Mouse (Mus musculus): ENCODE measurements around the gene Gtf2ird2. TPM values are rescaled to one million over a fixed set of nuclear protein-coding genes. Genes with fewer than 3 reads are reported as not detected.

The Gtf2ird2 gene
- polyA plus RNA-seq, 3 experiments from 2014 or later, result 2.2 to 7.0 (median 4.0) TPM

DNA sequence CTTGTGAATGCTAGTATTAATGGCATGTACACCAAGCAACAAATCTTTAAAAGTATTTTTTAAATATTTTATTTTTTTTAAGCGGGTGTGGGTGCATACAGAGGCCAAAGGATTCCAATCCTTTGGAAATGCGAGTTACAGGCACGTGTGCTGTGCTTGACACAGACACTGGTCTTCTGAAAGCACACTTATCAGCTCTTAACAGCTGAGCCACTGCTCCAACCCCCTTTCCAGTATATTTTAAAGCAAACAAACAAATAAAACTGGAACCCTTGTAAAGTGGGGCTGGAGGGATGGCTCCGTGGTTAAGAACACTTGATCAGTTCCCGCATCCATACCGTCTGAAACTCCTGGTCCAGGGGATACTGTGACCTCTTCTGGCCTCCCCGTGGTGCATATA is 657 bp upstream of the Gtf2ird2 start:
- no peak for ATAC-seq

GRCm38 (mm10) chr5:134186059-134186458 is 2.2 kb downstream of the Gtf2ird2 start:
- ATAC-seq, result no peak

DNA sequence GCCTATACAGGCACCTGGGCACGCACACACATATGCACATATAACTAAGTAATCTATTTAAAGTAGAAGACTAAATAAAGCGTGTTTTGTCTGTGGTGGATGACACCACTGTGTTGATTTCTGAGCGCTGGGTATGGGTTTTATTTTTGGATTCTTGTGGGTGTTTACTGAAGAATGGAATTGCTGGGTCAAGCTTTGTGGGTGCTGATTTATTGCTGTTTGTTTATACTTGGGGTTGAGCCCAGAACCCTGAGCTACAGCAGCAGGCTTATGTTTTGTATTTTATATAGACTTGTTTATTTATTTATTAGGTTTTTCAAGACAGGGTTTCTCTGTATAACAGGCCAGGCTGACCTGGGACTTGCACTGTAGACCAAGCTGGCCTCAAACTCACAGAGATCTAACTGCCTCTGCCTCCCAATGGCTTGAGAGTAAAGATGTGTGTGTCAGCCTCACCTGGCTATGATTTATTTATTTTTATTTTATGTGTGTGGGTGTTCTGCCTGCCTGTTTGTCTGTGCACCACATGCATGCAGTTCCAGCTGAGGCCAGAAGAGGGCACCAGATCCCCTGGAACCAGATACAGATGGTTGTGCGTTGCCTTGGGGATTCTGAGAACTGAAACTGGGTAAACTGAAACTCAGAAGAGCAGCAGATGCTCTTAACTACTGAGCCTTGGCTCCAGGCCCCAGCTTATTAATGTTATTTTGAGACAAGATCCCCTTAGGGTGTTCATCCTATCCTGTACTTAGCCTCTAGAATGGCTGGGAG is 3.3 kb downstream of the Gtf2ird2 start:
- ATAC-seq, result peak; percentile 16

DNA sequence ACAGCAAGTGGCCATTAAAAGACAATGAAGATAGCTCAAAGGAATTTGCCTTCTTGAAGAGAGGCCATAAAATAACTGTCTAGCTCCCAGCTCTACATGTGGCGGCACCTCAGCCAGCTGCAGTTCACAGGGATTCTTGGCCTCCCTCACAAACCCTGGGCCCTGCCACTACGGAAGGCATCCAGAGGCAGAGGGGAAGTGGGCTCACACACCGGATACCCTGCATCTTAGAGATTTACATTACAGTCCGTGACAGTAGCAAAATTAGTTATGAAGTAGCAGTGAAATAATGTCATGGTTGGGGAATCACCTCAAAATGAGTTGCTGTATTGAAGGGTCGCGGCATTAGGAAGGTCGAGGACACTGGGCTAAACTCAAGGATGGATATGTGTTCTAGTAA is 4.8 kb downstream of the Gtf2ird2 start:
- ATAC-seq, result no peak

DNA sequence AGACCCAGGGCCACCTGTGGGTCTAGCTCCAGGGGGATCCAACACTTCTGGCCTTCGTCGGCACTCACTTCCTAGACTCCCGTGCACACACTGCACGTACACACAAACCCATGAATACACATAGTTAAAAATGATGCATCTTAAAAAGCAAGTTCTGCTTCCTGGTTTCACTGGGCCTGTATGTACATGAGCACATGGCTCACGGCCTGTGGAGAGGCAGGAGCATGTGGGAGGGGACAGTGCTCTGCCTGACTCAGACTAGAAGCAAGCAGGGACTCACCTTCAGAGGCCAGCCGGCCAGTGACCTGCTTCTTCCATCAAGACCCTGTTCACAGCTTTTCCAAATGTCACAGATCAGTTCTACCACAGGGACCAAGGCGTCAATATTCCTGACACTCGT is 9.8 kb downstream of the Gtf2ird2 start:
- ATAC-seq, result no peak

- no peak for ATAC-seq
Observed at GRCm38 (mm10) chr5:134206721-134207120, 22.9 kb downstream of the Gtf2ird2 start.

GRCm38 (mm10) chr5:134209931-134210554 is 26.2 kb downstream of the Gtf2ird2 start:
- no peak for ATAC-seq

GRCm38 (mm10) chr5:134214021-134214806 is 30.4 kb downstream of the Gtf2ird2 start:
- peak; percentile 50 for ATAC-seq

DNA sequence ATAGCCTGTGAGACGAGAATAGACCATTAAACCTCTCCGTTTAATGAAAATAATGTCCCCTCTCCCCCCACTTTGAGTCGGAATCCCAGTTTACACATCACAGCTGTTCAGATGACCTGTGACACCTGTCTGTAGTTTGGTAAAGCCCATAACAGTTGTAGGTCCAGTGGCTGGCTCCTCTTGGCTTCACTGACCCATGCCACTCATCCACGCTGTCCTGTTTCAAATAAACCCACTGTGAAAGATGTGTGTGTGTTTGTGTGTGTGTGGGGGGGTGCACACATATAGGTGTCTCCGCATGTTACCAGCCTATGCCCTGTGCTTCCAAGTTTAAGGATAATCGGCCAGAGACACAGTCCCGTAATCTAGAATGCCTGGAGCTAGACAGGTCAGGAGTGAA is 34.1 kb downstream of the Gtf2ird2 start:
- no peak for ATAC-seq

GRCm38 (mm10) chr5:134221278-134221677 is 37.5 kb downstream of the Gtf2ird2 start:
- no peak for ATAC-seq

GRCm38 (mm10) chr5:134221708-134222150 is 37.9 kb downstream of the Gtf2ird2 start:
- no peak for ATAC-seq

DNA sequence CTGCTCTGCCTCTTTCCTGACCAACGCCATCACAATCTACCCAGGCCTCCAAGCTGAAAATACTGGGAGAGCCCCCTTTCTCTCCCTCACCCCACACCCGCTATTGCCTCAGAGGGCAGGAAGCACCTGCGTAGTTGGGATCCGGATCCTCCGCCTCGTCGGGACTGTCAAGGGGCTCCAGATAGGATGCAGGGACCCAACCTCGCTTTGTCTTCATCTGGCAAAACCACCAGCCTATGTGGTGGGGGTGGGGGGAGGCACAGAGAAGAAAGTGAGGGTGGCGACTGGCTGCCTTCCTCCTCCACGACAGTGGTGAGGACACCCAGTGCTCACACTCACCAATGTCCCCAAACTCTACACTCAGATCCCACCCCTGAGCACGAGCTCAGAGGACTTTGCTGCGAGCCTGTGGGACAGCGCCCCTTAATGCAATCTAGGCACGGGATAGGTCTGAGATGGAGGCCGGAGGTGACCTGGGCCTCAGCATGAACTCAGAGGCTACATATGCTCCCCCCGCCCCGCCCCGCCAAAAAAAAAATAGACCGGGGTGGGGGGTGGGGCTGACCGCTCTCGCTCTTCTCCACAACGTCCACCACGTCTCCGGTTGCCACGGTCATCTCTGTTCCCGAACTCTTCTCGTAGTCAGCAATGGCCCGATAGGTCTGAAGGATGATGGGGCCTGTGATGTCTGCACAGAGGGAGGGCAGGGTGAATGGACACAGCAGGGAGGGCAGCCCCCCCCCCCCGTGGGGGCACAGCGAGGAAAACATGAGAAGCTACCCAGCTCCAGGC is 41.5 kb downstream of the Gtf2ird2 start:
- ATAC-seq, result no peak

GRCm38 (mm10) chr5:134226946-134227345 is 43.1 kb downstream of the Gtf2ird2 start:
- no peak for ATAC-seq

- no peak for ATAC-seq
Observed at GRCm38 (mm10) chr5:134227574-134228248, 43.9 kb downstream of the Gtf2ird2 start.

DNA sequence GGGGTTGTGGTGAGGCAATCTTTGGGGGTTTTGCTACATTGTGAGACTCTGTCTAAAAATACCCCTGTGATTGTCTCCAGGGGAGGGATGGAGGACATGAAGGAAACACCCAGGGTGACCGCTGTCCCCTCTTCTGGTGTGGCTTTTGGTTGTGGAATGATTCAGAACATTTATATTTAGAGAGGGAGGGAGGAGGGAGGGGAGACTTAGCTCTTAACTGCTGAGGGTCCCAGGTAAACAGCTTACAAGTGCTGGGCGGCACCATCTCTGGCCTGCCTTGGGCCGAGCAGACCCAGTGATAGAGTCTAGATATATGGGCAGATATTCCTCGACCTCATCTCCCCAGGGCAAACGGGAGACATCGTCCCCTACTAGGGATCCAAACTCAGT is 44.4 kb downstream of the Gtf2ird2 start:
- ATAC-seq, result no peak

GRCm38 (mm10) chr5:134229391-134229790 is 45.6 kb downstream of the Gtf2ird2 start, which contains the start of gene Ncf1:
TSS of gene Ncf1 (minus strand) at chr5:134229625.
- no peak for ATAC-seq

GRCm38 (mm10) chr5:134231376-134231775 is 47.6 kb downstream of the Gtf2ird2 start:
- no peak for ATAC-seq

GRCm38 (mm10) chr5:134232111-134232510 is 48.3 kb downstream of the Gtf2ird2 start:
- peak; percentile 44 for ATAC-seq

GRCm38 (mm10) chr5:134232568-134232967 is 48.7 kb downstream of the Gtf2ird2 start:
- no peak for ATAC-seq

GRCm38 (mm10) chr5:134233244-134233651 is 49.4 kb downstream of the Gtf2ird2 start:
- ATAC-seq, result peak; percentile 3

DNA sequence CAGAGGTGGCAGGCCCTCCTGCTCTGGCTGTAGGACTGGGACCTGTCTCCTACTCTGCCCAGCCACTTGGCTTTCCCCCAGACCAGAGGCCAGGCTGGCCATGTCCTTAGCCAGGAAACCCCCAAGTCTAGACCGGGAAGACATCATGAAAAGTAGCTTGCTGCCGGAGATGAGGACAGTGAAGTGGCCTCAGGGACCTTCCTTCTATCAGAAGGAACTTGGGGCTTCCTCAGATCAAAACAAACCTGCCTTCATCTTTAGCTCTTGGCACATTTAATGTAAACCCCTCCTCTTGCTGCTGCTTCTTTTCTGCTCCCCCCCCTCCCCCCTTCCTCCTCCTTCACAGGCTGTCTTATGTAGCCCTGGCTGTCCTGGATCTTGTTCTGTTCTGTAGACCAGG is 50.4 kb downstream of the Gtf2ird2 start:
- ATAC-seq, result peak; percentile 23

DNA sequence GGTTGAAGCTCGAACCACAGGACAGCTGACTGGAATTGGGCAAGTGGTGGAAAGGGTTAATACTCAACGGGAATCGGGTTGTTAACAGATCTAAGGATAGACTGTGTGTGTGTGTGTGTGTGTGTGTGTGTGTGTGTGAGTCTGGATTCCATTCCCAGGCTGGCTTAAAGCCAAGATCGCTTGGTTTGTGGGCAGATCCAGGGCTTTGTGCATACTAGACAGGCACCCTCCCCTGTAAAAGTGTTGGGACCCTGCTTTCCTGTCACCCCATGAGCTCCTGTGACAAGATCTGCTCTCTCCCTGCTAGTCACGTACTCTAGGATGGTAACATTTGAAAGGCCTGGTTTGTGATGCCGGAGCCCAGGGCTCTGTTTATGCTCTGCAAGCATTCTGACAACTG is 51.3 kb downstream of the Gtf2ird2 start:
- ATAC-seq, result no peak
